Mouse (Mus musculus): ENCODE measurements around the gene Proser2. TPM values are rescaled to one million over a fixed set of nuclear protein-coding genes. Genes with fewer than 3 reads are reported as not detected.
A peak's percentile ranks its signal among the peaks of the same experiment; 100 is the strongest.

Proser2 gene
- polyA plus RNA-seq, 1 experiment from 2014 or later: 4.4 TPM

- no peaks in the 10 kb centered on the region for H3K36me3 ChIP-seq (replicated peaks)
- WGBS: 93% methylated on average over 7 of the region's 7 CpGs
- H3K9me3 ChIP-seq: no peaks in the 10 kb centered on the region
- no peaks in the 10 kb centered on the region for H3K27me3 ChIP-seq (replicated peaks; ENCODE audit: low read depth, poor library complexity, severe bottlenecking)
- H3K4me3 ChIP-seq: no peak overlapping the region
- no peak overlapping the region for H3K27ac ChIP-seq (replicated peaks)
- H3K4me1 ChIP-seq: peaks cover 32% of the 10 kb centered on the region
- DNase-seq (ENCODE audit: low spot score): no peak
These were observed 27.6 kb upstream of the Proser2 start for GRCm38 (mm10) chr2:6157635-6158034.

- H3K36me3 ChIP-seq (replicated peaks): no peaks in the 10 kb centered on the region
- no peak overlapping the region for H3K4me3 ChIP-seq
- peaks cover 28% of the 10 kb centered on the region for H3K4me1 ChIP-seq
- 90% methylated on average over 4 of the region's 4 CpGs for WGBS
- no peak overlapping the region for H3K27ac ChIP-seq (replicated peaks)
- no peaks in the 10 kb centered on the region for H3K9me3 ChIP-seq
- DNase-seq (ENCODE audit: low spot score): no peak
- H3K27me3 ChIP-seq (replicated peaks; ENCODE audit: low read depth, poor library complexity, severe bottlenecking): no peaks in the 10 kb centered on the region
These were observed 27.2 kb upstream of the Proser2 start for GRCm38 (mm10) chr2:6157208-6157607.

GRCm38 (mm10) chr2:6149801-6150200 is 19.8 kb upstream of the Proser2 start:
- Histone ChIP-seq H3K9me3 (no peaks in the 10 kb centered on the region), H3K36me3 (replicated peaks) (no peaks in the 10 kb centered on the region), H3K4me1 (0 out of 2 replicates have a peak, but pooled peaks cover 5% of the 10 kb centered on the region), H3K27me3 (replicated peaks; ENCODE audit: low read depth, poor library complexity, severe bottlenecking) (no peaks in the 10 kb centered on the region), H3K4me3 (no peak overlapping the region), H3K27ac (replicated peaks) (no peak overlapping the region)
- no peak for DNase-seq (ENCODE audit: low spot score)
- WGBS: 94% methylated on average over 5 of the region's 5 CpGs

- Histone ChIP-seq H3K27ac (replicated peaks) (no peak overlapping the region), H3K36me3 (replicated peaks) (no peaks in the 10 kb centered on the region), H3K4me1 (0 out of 2 replicates have a peak, but pooled peaks cover 5% of the 10 kb centered on the region), H3K27me3 (replicated peaks; ENCODE audit: low read depth, poor library complexity, severe bottlenecking) (no peaks in the 10 kb centered on the region), H3K9me3 (0 out of 2 replicates have a peak, but pooled peaks cover 3% of the 10 kb centered on the region), H3K4me3 (no peak overlapping the region)
- WGBS: 85% methylated on average over 7 of the region's 7 CpGs
- DNase-seq (ENCODE audit: low spot score): no peak
These were observed 16.9 kb upstream of the Proser2 start for GRCm38 (mm10) chr2:6146901-6147300.

GRCm38 (mm10) chr2:6146257-6146656 is 16.2 kb upstream of the Proser2 start:
- no peak overlapping the region for H3K4me3 ChIP-seq
- 86% methylated on average over 4 of the region's 4 CpGs for WGBS
- DNase-seq (ENCODE audit: low spot score): no peak
- H3K9me3 ChIP-seq: 0 out of 2 replicates have a peak, but pooled peaks cover 3% of the 10 kb centered on the region
- no peak overlapping the region for H3K27ac ChIP-seq (replicated peaks)
- H3K36me3 ChIP-seq (replicated peaks): no peaks in the 10 kb centered on the region
- no peaks in the 10 kb centered on the region for H3K27me3 ChIP-seq (replicated peaks; ENCODE audit: low read depth, poor library complexity, severe bottlenecking)
- 0 out of 2 replicates have a peak, but pooled peaks cover 5% of the 10 kb centered on the region for H3K4me1 ChIP-seq

GRCm38 (mm10) chr2:6145611-6146010 is 15.6 kb upstream of the Proser2 start:
- 0 out of 2 replicates have a peak, but pooled peaks cover 5% of the 10 kb centered on the region for H3K4me1 ChIP-seq
- H3K4me3 ChIP-seq: no peak overlapping the region
- no peak overlapping the region for H3K27ac ChIP-seq (replicated peaks)
- 0 out of 2 replicates have a peak, but pooled peaks cover 3% of the 10 kb centered on the region for H3K9me3 ChIP-seq
- H3K36me3 ChIP-seq (replicated peaks): no peaks in the 10 kb centered on the region
- DNase-seq (ENCODE audit: low spot score): no peak
- H3K27me3 ChIP-seq (replicated peaks; ENCODE audit: low read depth, poor library complexity, severe bottlenecking): no peaks in the 10 kb centered on the region
- 71% methylated on average over 10 of the region's 10 CpGs for WGBS

GRCm38 (mm10) chr2:6142915-6143654 is 13.1 kb upstream of the Proser2 start:
- 80% methylated on average over 16 of the region's 16 CpGs for WGBS
- Histone ChIP-seq H3K4me3 (no peak overlapping the region), H3K27ac (replicated peaks) (no peak overlapping the region), H3K9me3 (0 out of 2 replicates have a peak, but pooled peaks cover 3% of the 10 kb centered on the region), H3K4me1 (0 out of 2 replicates have a peak, but pooled peaks cover 5% of the 10 kb centered on the region), H3K36me3 (replicated peaks) (no peaks in the 10 kb centered on the region), H3K27me3 (replicated peaks; ENCODE audit: low read depth, poor library complexity, severe bottlenecking) (no peaks in the 10 kb centered on the region)
- peak; percentile 30 for DNase-seq (ENCODE audit: low spot score)

- 0 out of 2 replicates have a peak, but pooled peaks cover 5% of the 10 kb centered on the region for H3K4me1 ChIP-seq
- no peak overlapping the region for H3K4me3 ChIP-seq
- H3K36me3 ChIP-seq (replicated peaks): no peaks in the 10 kb centered on the region
- 87% methylated on average over 9 of the region's 9 CpGs for WGBS
- no peak for DNase-seq (ENCODE audit: low spot score)
- no peaks in the 10 kb centered on the region for H3K27me3 ChIP-seq (replicated peaks; ENCODE audit: low read depth, poor library complexity, severe bottlenecking)
- 0 out of 2 replicates have a peak, but pooled peaks cover 3% of the 10 kb centered on the region for H3K9me3 ChIP-seq
- no peak overlapping the region for H3K27ac ChIP-seq (replicated peaks)
These were observed 10.7 kb upstream of the Proser2 start for GRCm38 (mm10) chr2:6140572-6141161.

GRCm38 (mm10) chr2:6133871-6134270 is 3.9 kb upstream of the Proser2 start:
- peaks cover 5% of the 10 kb centered on the region; the same call in 1 of the 2 replicates for H3K4me1 ChIP-seq
- WGBS: 93% methylated on average over 19 of the region's 19 CpGs
- H3K27me3 ChIP-seq (replicated peaks; ENCODE audit: low read depth, poor library complexity, severe bottlenecking): peaks cover 11% of the 10 kb centered on the region
- no peaks in the 10 kb centered on the region for H3K9me3 ChIP-seq
- no peaks in the 10 kb centered on the region for H3K36me3 ChIP-seq (replicated peaks)
- no peak for DNase-seq (ENCODE audit: low spot score)
- no peak overlapping the region for H3K27ac ChIP-seq (replicated peaks)
- no peak overlapping the region for H3K4me3 ChIP-seq

- no peak for DNase-seq (ENCODE audit: low spot score)
- Histone ChIP-seq H3K27ac (replicated peaks) (no peak overlapping the region), H3K27me3 (replicated peaks; ENCODE audit: low read depth, poor library complexity, severe bottlenecking) (peaks cover 35% of the 10 kb centered on the region), H3K36me3 (replicated peaks) (no peaks in the 10 kb centered on the region), H3K9me3 (no peaks in the 10 kb centered on the region), H3K4me3 (peak overlapping the region; percentile 71), H3K4me1 (peaks cover 9% of the 10 kb centered on the region)
- WGBS: 39% methylated on average over 8 of the region's 8 CpGs
These were observed 1.1 kb downstream of the Proser2 start for GRCm38 (mm10) chr2:6128881-6129280.

GRCm38 (mm10) chr2:6128136-6128805 is 1.7 kb downstream of the Proser2 start:
- H3K4me3 ChIP-seq: no peak overlapping the region
- 85% methylated on average over 11 of the region's 11 CpGs for WGBS
- DNase-seq (ENCODE audit: low spot score): no peak
- no peaks in the 10 kb centered on the region for H3K9me3 ChIP-seq
- H3K27me3 ChIP-seq (replicated peaks; ENCODE audit: low read depth, poor library complexity, severe bottlenecking): peaks cover 35% of the 10 kb centered on the region
- no peak overlapping the region for H3K27ac ChIP-seq (replicated peaks)
- H3K36me3 ChIP-seq (replicated peaks): no peaks in the 10 kb centered on the region
- peaks cover 9% of the 10 kb centered on the region for H3K4me1 ChIP-seq

GRCm38 (mm10) chr2:6123046-6123445 is 7.0 kb downstream of the Proser2 start:
- Histone ChIP-seq H3K4me1 (peaks cover 4% of the 10 kb centered on the region; the same call in 1 of the 2 replicates), H3K27ac (replicated peaks) (no peak overlapping the region), H3K4me3 (no peak overlapping the region), H3K36me3 (replicated peaks) (no peaks in the 10 kb centered on the region), H3K9me3 (no peaks in the 10 kb centered on the region), H3K27me3 (replicated peaks; ENCODE audit: low read depth, poor library complexity, severe bottlenecking) (peaks cover 15% of the 10 kb centered on the region)
- 84% methylated on average over 7 of the region's 7 CpGs for WGBS
- DNase-seq (ENCODE audit: low spot score): no peak
